Mouse (Mus musculus) CH12.LX (cell line): ENCODE data around the gene Ephb6.

Experiments used
- BHLHE40 ChIP-seq: IDR thresholded peaks from 2 replicates; pipeline ENCODE4 v1.6.1; 2011; ENCODE audit warnings: mild to moderate bottlenecking, low read depth, low read length, improper control_type of control experiment
- CHD1 ChIP-seq: IDR thresholded peaks from 2 replicates; pipeline ENCODE4 v1.6.1; 2012; ENCODE audit warnings: low read depth, low read length, improper control_type of control experiment, inconsistent platforms
- CHD2 ChIP-seq: IDR thresholded peaks from 2 replicates; pipeline ENCODE4 v1.6.1; 2011; ENCODE audit warnings: low read length, improper control_type of control experiment
- CTCF ChIP-seq, 2 experiments: IDR thresholded peaks in 1 of 2; conservative IDR thresholded peaks in 1 of 2; 2 replicates each; pipeline ENCODE4 v1.5.1; 2011 to 2012; ENCODE audit warnings: low read depth in 2 of 2, low read length in 2 of 2, improper control_type of control experiment in 1 of 2, inconsistent platforms in 1 of 2, mild to moderate bottlenecking in 1 of 2, moderate library complexity in 1 of 2
- EP300 ChIP-seq: IDR thresholded peaks from 2 replicates; pipeline ENCODE4 v1.6.1; 2011; ENCODE audit warnings: low read length, improper control_type of control experiment
- MAX ChIP-seq: IDR thresholded peaks from 2 replicates; pipeline ENCODE4 v1.6.1; 2011; ENCODE audit warnings: low read length, improper control_type of control experiment
- MEF2A ChIP-seq: IDR thresholded peaks from 2 replicates; pipeline ENCODE4 v1.6.1; 2014; ENCODE audit warnings: low read depth, mild to moderate bottlenecking, inconsistent platforms, low read length, improper control_type of control experiment, borderline replicate concordance
- MYC ChIP-seq: IDR thresholded peaks from 2 replicates; pipeline ENCODE4 v1.6.1; 2011; ENCODE audit warnings: low read depth, mild to moderate bottlenecking, improper control_type of control experiment, low read length
- NELFE ChIP-seq: IDR thresholded peaks from 2 replicates; pipeline ENCODE4 v1.6.1; 2011; ENCODE audit warnings: low read depth, low read length, improper control_type of control experiment
- POLR2A ChIP-seq: IDR thresholded peaks from 2 replicates; pipeline ENCODE4 v1.6.1; 2011; ENCODE audit warnings: low read depth, mild to moderate bottlenecking, improper control_type of control experiment, low read length
- RAD21 ChIP-seq: IDR thresholded peaks from 2 replicates; pipeline ENCODE4 v1.6.1; 2011; ENCODE audit warnings: low read depth, mild to moderate bottlenecking, low read length, improper control_type of control experiment, moderate library complexity
- SMC3 ChIP-seq: IDR thresholded peaks from 2 replicates; pipeline ENCODE4 v1.6.1; 2011; ENCODE audit warnings: low read depth, low read length, improper control_type of control experiment
- USF1 ChIP-seq: IDR thresholded peaks from 2 replicates; pipeline ENCODE4 v1.6.1; 2014; ENCODE audit warnings: low read depth, mild to moderate bottlenecking, inconsistent platforms, low read length, improper control_type of control experiment
- ZC3H11A ChIP-seq: IDR thresholded peaks from 2 replicates; pipeline ENCODE4 v1.6.1; 2012; ENCODE audit warnings: low read depth, mild to moderate bottlenecking, inconsistent platforms, low read length, improper control_type of control experiment

DNA sequence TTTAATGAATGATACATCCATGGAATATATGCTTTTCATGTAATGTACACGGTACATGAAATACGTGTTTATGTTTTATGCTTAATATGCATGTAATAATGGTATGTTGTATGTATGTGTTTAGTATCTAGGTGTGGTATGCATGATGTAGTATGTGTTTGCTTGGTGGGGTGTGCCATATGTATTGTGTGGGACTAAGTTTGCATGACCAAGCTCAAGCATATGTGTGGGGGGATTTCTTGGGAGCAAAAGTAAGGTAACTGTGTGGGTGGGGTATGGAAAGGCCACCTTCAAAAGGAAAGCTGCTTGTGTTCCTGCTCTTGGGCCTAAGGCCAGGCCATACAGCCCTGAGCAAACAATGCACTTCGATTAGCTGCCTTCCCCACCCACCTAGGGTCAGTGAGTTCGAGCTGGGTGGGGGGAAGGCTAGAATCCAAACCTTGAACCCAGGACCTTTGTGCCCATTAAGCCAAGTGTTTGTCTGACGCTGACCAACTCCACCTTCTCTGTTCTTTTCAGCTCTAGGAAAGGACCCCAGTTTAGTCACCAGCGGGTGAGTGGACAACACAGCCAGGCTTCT is 32.7 kb downstream of the Ephb6 start:
- no peak for TF ChIP-seq MAX
- no peak for TF ChIP-seq POLR2A
- no peak for TF ChIP-seq CHD2
- TF ChIP-seq ZC3H11A, result no peak
- no peak for TF ChIP-seq CTCF (conservative IDR thresholded peaks at IDR 0.05 in 1 of 2, IDR thresholded peaks at IDR 0.05 in 1 of 2; ENCODE audit: low read depth in 2 of 2, low read length in 2 of 2)
- no peak for TF ChIP-seq SMC3
- TF ChIP-seq RAD21, result no peak
- no peak for TF ChIP-seq CHD1
- TF ChIP-seq NELFE, result no peak
- TF ChIP-seq BHLHE40, result no peak
- TF ChIP-seq EP300, result no peak
- no peak for TF ChIP-seq MYC
- no peak for TF ChIP-seq MEF2A
- TF ChIP-seq USF1, result no peak
